Mouse (Mus musculus) brain, embryonic 14.5 days (tissue): ENCODE measurements at regions not wholly inside any gene's neighbourhood (a gene's known extent, or its start where the extent isn't known, plus 50 kb on each side); places are given as distances from the start of the nearest gene placed in this dataset.

ENCODE experiments used
- CTCF ChIP-seq: fragments of 200-500 bp; IDR thresholded peaks from 2 replicates; pipeline ENCODE4 v1.5.1; 2012; ENCODE audit warnings: inconsistent platforms, mild to moderate bottlenecking, moderate library complexity, borderline replicate concordance; ENCODE audit not compliant: insufficient read depth, insufficient read length; ENCODE audit errors: extremely low read depth
- POLR2A ChIP-seq: fragments of 200-500 bp; IDR thresholded peaks from 2 replicates; pipeline ENCODE4 v1.6.1; 2012; ENCODE audit warnings: mild to moderate bottlenecking, inconsistent platforms, borderline replicate concordance; ENCODE audit not compliant: poor library complexity, insufficient read depth, insufficient read length, severe bottlenecking; ENCODE audit errors: extremely low read depth

- TF ChIP-seq CTCF (no peak), POLR2A (no peak)
Observed at GRCm38 (mm10) chr11:111929366-111929765, 852.7 kb upstream of the Sox9 start.
